Mouse (Mus musculus) CH12F3 (cell line): ENCODE results near the gene Capn6.

Experiments
- in situ Hi-C: fragments of 300-500 bp; cut with MboI; formaldehyde crosslinking; loops from 2 replicates; pipeline ENCODE4 v1.14.3; 2020; ENCODE audit warnings: low sequenced_read_pairs

The Capn6 gene

GRCm38 (mm10) chrX:143827212-143827611, at the start of gene Capn6:
Gene Capn6, minus strand, starts transcription at chrX:143827414.
- in situ Hi-C loops = no loop called here

GRCm38 (mm10) chrX:143867129-143867664, 40.0 kb upstream of the Capn6 start:
- in situ Hi-C loops = no loop called here

DNA sequence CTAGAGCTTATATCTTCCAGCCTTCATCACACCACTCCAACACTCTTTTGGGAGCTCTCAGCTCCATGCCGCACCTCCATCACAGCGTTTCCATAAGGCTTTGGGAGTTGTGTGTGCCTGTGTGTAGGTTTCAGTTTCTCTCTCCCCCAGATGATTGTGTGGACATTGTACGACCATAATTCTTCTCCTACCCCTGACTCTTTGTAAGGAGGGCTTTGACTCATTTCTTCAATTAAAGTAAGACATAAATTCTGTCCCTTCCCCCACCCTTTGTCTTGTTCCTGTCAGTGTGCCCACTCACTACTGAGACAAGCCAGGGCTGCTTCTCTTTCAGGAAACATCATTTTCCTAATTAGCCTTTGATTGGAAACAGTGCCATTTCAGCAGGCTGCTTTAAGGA, 24.1 kb upstream of the Capn6 start:
- in situ Hi-C loops = no loop called here

GRCm38 (mm10) chrX:143849969-143850368, 22.8 kb upstream of the Capn6 start:
- in situ Hi-C loops = no loop called here

DNA sequence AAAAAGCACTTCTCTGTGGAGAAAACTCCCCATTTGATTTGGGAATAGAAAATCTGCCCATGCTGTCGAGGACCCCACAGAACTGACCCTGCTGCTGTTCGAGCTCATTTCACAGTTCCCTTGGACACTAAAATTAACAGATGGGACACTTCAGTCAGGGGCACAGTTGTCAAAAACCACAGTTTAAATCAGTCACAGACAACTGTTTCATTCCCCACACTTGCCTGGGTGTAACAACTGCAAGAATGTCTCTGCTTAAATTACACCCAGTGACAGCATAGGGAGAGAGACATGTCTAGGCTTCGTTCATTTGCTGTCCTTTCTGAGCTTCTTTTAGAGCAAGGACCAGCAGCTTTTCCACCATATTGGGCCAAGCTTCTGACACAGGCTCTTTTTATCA, 19.4 kb upstream of the Capn6 start:
- in situ Hi-C loops = no loop called here

DNA sequence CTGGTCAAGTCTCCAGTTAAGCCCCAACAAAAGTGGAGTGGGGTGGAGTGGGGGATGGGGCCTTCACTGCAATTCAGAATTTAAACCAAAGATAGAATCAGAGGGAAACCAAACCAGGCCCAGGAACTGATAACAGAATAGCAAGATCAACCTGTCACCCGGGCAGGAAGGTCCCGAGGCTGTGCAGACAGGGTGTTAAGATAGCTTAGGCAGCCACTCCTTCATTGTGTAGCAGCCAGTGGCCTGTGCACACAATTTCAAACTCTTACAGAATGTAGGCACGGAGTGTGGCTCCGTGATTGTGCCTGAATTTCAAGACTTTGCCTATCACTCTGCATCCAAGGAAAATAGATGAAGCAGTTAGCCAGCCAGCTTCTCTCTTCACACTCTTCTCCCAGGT, 693 bp downstream of the Capn6 start:
- in situ Hi-C loops = no loop called here

- in situ Hi-C loops = no loop called here
These were observed 8.3 kb downstream of the Capn6 start for GRCm38 (mm10) chrX:143818961-143819360.

GRCm38 (mm10) chrX:143815948-143816347, 11.3 kb downstream of the Capn6 start:
- in situ Hi-C loops = no loop called here

GRCm38 (mm10) chrX:143762556-143762955, 64.7 kb downstream of the Capn6 start:
- in situ Hi-C loops = no loop called here
